Mouse (Mus musculus): ENCODE data around the gene Cartpt.
"Not testable (repeated sequence)": the region's sequence is repeated elsewhere in the genome, so short reads cannot be mapped to it uniquely, and the experiment has no call there.

Cartpt gene

DNA sequence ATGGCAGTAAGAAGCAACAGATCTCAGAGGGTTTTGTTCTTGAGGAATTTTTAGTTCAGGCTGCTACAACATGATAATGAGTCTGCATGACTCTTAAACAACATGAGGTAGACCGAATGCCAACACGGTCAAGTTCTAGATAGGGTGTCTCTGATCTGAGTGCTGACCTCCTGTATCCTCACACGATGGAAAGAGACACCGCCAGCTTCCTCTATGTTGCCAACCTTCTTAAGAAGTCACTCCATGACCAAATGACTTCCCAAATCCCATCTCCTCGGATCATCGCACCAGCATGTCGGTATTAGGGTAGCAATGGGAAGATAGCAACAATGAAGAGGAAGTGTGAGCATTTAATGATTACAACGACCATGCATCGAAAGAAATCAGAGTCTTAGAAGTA is 43.6 kb downstream of the Cartpt start:
- DNase-seq (ENCODE audit: low read depth, low spot score): no peak

DNA sequence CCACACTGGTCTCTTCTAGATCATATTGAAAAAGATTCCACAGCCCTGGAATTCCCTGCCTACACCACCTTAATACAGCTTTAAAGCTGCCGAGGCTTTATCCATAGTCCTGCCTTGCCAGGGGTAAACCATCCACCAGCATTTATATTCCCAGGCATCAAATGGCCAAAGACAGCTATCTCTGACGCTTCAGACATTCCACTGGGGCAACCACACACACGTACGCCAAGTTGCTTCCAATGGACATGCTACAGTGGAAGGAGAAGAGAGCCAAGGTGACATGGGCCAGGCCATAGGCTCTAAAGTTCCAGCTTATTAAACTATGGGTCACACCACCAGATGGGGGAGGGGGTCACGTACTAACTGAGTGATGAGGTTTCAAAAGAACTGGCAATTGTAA is 45.7 kb downstream of the Cartpt start:
- DNase-seq (ENCODE audit: low read depth, low spot score): no peak

DNA sequence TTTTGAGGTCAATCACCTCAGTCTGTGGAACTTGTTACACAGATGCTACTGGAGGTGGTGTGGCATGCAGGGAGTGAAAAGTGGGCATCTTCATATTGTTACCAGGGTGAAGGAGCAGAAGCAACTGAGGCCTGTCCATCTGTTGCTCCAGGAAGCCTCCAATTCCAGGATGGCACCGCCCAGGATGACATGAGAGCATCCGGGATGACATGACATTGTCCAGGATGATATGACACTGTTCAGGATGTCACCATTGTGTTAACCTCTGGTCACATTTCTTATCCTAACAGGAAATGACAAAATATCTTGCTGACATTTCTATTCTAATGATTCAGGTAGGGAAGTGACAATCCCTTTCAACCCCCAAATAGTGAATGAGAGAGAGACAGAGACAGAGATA is 47.8 kb downstream of the Cartpt start:
- no peak for DNase-seq (ENCODE audit: low read depth, low spot score)

DNA sequence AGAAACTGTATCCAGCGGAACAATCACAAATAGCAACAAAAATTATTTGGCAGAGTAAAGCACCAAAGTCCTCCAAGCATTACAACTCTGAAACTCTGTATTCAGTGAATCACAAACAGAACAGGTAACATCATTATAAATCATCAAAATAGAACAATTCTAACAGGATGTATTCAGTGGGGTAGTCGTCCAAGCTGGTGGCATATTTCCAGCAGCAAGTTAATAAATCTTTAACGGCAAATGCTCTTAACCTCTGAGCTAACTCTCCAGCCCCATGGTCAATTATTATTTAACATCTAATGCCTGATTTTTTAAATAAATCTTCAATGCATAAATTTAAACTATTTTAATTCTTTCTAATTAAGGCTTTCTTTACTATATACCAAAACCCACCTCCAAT is 48.5 kb downstream of the Cartpt start:
- not testable (repeated sequence) for DNase-seq (ENCODE audit: low read depth, low spot score)

DNA sequence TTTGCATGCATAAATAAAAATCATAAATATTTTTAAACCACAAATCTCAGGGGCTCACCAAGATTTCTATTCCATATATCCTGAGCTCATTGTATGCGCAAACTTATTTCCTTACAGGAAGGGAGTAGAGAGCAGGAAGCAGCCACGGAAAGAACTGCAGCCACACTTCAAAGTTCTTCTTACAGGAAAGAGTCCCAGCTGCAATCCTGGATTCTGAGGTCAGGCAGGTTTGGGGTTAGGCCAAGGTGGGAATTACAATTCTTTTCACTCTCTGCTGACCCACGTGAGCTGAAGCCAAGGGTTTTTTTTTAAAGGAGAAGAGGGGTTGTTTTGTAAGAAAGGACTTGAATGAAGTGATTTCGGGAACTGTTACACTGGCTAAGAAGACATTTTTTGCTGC is 49.9 kb downstream of the Cartpt start:
- DNase-seq (ENCODE audit: low read depth, low spot score): peak; percentile 18

DNA sequence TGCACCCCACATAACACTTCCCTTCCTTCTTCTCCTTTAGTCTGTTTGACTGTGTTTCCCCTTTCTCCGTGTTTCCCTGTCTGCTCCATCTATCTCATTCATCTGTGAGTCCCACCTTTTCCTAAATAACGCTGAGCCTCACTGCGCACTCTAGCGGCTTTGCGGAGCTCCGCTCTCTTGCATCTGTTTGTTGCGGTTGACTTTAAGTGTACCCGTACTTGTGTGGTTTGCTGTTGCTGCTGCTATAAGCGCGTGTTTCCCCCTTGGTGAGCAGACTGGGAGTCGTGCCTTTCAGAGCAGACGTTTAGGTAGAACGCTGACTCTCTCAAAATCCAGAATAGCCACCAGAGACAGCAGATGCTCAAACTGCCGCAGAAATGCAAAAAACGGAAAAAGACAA is 51.3 kb downstream of the Cartpt start:
- peak; percentile 19 for DNase-seq (ENCODE audit: low read depth, low spot score)

Data from forelimb bud, embryonic 11.5 days (tissue).